Mouse (Mus musculus) hindbrain, embryonic 16.5 days (tissue): ENCODE measurements around the gene Pdcd4. TPM values are rescaled to one million over a fixed set of nuclear protein-coding genes. Genes with fewer than 3 reads are reported as not detected.

ENCODE experiments used
- ATAC-seq: fragments of 200-750 bp; cut with Nextera tagmentation; 2 replicates; pipeline ENCODE4 v1.8.0; 2017; ENCODE audit warnings: moderate TSS enrichment, moderate library complexity
- H3K27ac ChIP-seq: fragments of 300-500 bp; sonication (generic); 2 replicates; pipeline ENCODE4 v1.5.1; 2014; ENCODE audit warnings: low read depth, mild to moderate bottlenecking, control low read depth, low read length, moderate library complexity
- H3K27me3 ChIP-seq: fragments of 300-500 bp; sonication (generic); replicated peaks from 2 replicates; pipeline ENCODE4 v1.6.1; 2014; ENCODE audit warnings: low read length; ENCODE audit not compliant: control insufficient read depth, insufficient read depth
- H3K36me3 ChIP-seq: fragments of 300-500 bp; sonication (generic); 2 replicates; pipeline ENCODE4 v1.6.1; 2014; ENCODE audit warnings: mild to moderate bottlenecking, low read length, moderate library complexity, mixed read lengths; ENCODE audit not compliant: control insufficient read depth, insufficient read depth
- H3K4me1 ChIP-seq: fragments of 300-500 bp; sonication (generic); 2 replicates; pipeline ENCODE4 v1.6.1; 2014; ENCODE audit warnings: low read depth, low read length; ENCODE audit not compliant: control insufficient read depth, insufficient read depth
- H3K4me2 ChIP-seq: fragments of 300-500 bp; sonication (generic); 2 replicates; pipeline ENCODE4 v1.6.1; 2014; ENCODE audit warnings: mild to moderate bottlenecking, low read length, control low read depth, moderate library complexity
- H3K4me3 ChIP-seq: fragments of 300-500 bp; sonication (generic); 2 replicates; pipeline ENCODE4 v1.5.1; 2014; ENCODE audit warnings: mild to moderate bottlenecking, low read length, control low read depth, moderate library complexity
- H3K9ac ChIP-seq: fragments of 300-500 bp; sonication (generic); 2 replicates; pipeline ENCODE4 v1.6.1; 2014; ENCODE audit warnings: low read depth, mild to moderate bottlenecking, control low read depth, low read length, moderate library complexity
- H3K9me3 ChIP-seq: fragments of 300-500 bp; sonication (generic); 2 replicates; pipeline ENCODE4 v1.6.1; 2014; ENCODE audit warnings: mild to moderate bottlenecking, low read length, moderate library complexity; ENCODE audit not compliant: control insufficient read depth
- WGBS: fragments of 180-500 bp; shearing (Covaris S2); extraction: QIAGEN DNeasy Blood & Tissue Kit; methylation state at CpG from one replicate; pipeline ENCODE4 v1.1.7; 2014; 5-methylcytosine and 5-hydroxymethylcytosine counted together
- polyA plus RNA-seq: library from polyadenylated mRNA; unstranded; fragments of >200 nt; fragmentation: Nextera tagmentation; extraction: Ambion mirVana; gene quantifications from 2 replicates; pipeline ENCODE4 v1.2.1, GENCODE M21; 2015

Gene Pdcd4
- polyA plus RNA-seq, 1 experiment from 2014 or later = 54.8 TPM

GRCm38 (mm10) chr19:53869427-53870385 lies 22.3 kb upstream of the Pdcd4 start:
- no peaks in the 10 kb centered on the region for H3K9me3 ChIP-seq
- H3K36me3 ChIP-seq = no peaks in the 10 kb centered on the region
- no peak overlapping the region for H3K4me2 ChIP-seq
- no peak overlapping the region for H3K9ac ChIP-seq
- H3K27ac ChIP-seq = no peak overlapping the region
- H3K4me3 ChIP-seq = no peak overlapping the region
- no peaks in the 10 kb centered on the region for H3K27me3 ChIP-seq
- 77% methylated on average over 4 of the region's 4 CpGs for WGBS
- no peak for ATAC-seq
- no peaks in the 10 kb centered on the region for H3K4me1 ChIP-seq

GRCm38 (mm10) chr19:53870568-53870967 lies 21.5 kb upstream of the Pdcd4 start:
- WGBS = 60% methylated on average over 2 of the region's 2 CpGs
- H3K4me1 ChIP-seq = no peaks in the 10 kb centered on the region
- no peaks in the 10 kb centered on the region for H3K27me3 ChIP-seq
- H3K27ac ChIP-seq = no peak overlapping the region
- no peak overlapping the region for H3K9ac ChIP-seq
- no peak overlapping the region for H3K4me2 ChIP-seq
- H3K36me3 ChIP-seq = no peaks in the 10 kb centered on the region
- no peak for ATAC-seq
- no peak overlapping the region for H3K4me3 ChIP-seq
- H3K9me3 ChIP-seq = no peaks in the 10 kb centered on the region

- Histone ChIP-seq H3K9ac (no peak overlapping the region), H3K4me3 (no peak overlapping the region), H3K36me3 (no peaks in the 10 kb centered on the region), H3K27me3 (no peaks in the 10 kb centered on the region), H3K9me3 (no peaks in the 10 kb centered on the region), H3K4me1 (no peaks in the 10 kb centered on the region), H3K27ac (no peak overlapping the region), H3K4me2 (no peak overlapping the region)
- 91% methylated on average over 6 of the region's 6 CpGs for WGBS
- no peak for ATAC-seq
These were observed 20.5 kb upstream of the Pdcd4 start for GRCm38 (mm10) chr19:53871502-53871901.

GRCm38 (mm10) chr19:53872994-53873713 lies 18.9 kb upstream of the Pdcd4 start:
- H3K4me1 ChIP-seq = no peaks in the 10 kb centered on the region
- no peak overlapping the region for H3K9ac ChIP-seq
- ATAC-seq = no peak
- H3K27ac ChIP-seq = no peak overlapping the region
- no peaks in the 10 kb centered on the region for H3K27me3 ChIP-seq
- no peaks in the 10 kb centered on the region for H3K36me3 ChIP-seq
- H3K4me2 ChIP-seq = no peak overlapping the region
- H3K9me3 ChIP-seq = no peaks in the 10 kb centered on the region
- H3K4me3 ChIP-seq = no peak overlapping the region
- 89% methylated on average over 6 of the region's 6 CpGs for WGBS

- 68% methylated on average over 6 of the region's 6 CpGs for WGBS
These were observed 16.8 kb upstream of the Pdcd4 start for GRCm38 (mm10) chr19:53875246-53875645.

GRCm38 (mm10) chr19:53877779-53878178 lies 14.3 kb upstream of the Pdcd4 start:
- no peak overlapping the region for H3K4me2 ChIP-seq
- H3K4me3 ChIP-seq = no peak overlapping the region
- H3K4me1 ChIP-seq = no peaks in the 10 kb centered on the region
- no peaks in the 10 kb centered on the region for H3K27me3 ChIP-seq
- 77% methylated on average over 1 of the region's 1 CpGs for WGBS
- no peak overlapping the region for H3K27ac ChIP-seq
- no peak overlapping the region for H3K9ac ChIP-seq
- H3K36me3 ChIP-seq = no peaks in the 10 kb centered on the region
- no peaks in the 10 kb centered on the region for H3K9me3 ChIP-seq
- ATAC-seq = no peak

More at GRCm38 (mm10) chr19:53875246-53875645, 16.8 kb upstream of the Pdcd4 start:
- Histone ChIP-seq H3K9me3 (no peaks in the 10 kb centered on the region), H3K4me3 (no peak overlapping the region), H3K27me3 (no peaks in the 10 kb centered on the region), H3K36me3 (no peaks in the 10 kb centered on the region), H3K9ac (no peak overlapping the region), H3K4me1 (no peaks in the 10 kb centered on the region), H3K27ac (no peak overlapping the region), H3K4me2 (no peak overlapping the region)
- ATAC-seq = no peak

- Histone ChIP-seq H3K9me3 (no peaks in the 10 kb centered on the region), H3K27ac (no peak overlapping the region), H3K4me3 (no peak overlapping the region), H3K4me2 (no peak overlapping the region), H3K36me3 (no peaks in the 10 kb centered on the region), H3K4me1 (no peaks in the 10 kb centered on the region), H3K27me3 (no peaks in the 10 kb centered on the region), H3K9ac (no peak overlapping the region)
- WGBS = 78% methylated on average over 1 of the region's 1 CpGs
- no peak for ATAC-seq
These were observed 11.6 kb upstream of the Pdcd4 start for GRCm38 (mm10) chr19:53880460-53880859.

- 47% methylated on average over 5 of the region's 5 CpGs for WGBS
- H3K27me3 ChIP-seq = no peaks in the 10 kb centered on the region
- H3K9ac ChIP-seq = no peak overlapping the region
- no peak overlapping the region for H3K4me3 ChIP-seq
- H3K4me1 ChIP-seq = no peaks in the 10 kb centered on the region
- no peaks in the 10 kb centered on the region for H3K36me3 ChIP-seq
- H3K27ac ChIP-seq = no peak overlapping the region
- H3K4me2 ChIP-seq = no peak overlapping the region
- H3K9me3 ChIP-seq = no peaks in the 10 kb centered on the region
- no peak for ATAC-seq
These were observed 10.2 kb upstream of the Pdcd4 start for GRCm38 (mm10) chr19:53881786-53882185.

- Histone ChIP-seq H3K4me2 (no peak overlapping the region), H3K4me1 (no peaks in the 10 kb centered on the region), H3K27me3 (no peaks in the 10 kb centered on the region), H3K4me3 (no peak overlapping the region), H3K36me3 (no peaks in the 10 kb centered on the region), H3K9me3 (no peaks in the 10 kb centered on the region), H3K27ac (no peak overlapping the region), H3K9ac (no peak overlapping the region)
- no peak for ATAC-seq
- WGBS = 32% methylated on average over 10 of the region's 10 CpGs
These were observed 6.6 kb upstream of the Pdcd4 start for GRCm38 (mm10) chr19:53885450-53885849.
